Mouse (Mus musculus) left cerebral cortex, adult 2 months (tissue): ENCODE measurements around the gene Pex11b. TPM values are rescaled to one million over a fixed set of nuclear protein-coding genes. Genes with fewer than 3 reads are reported as not detected.
"Not testable (repeated sequence)": the region's sequence is repeated elsewhere in the genome, so short reads cannot be mapped to it uniquely, and the experiment has no call there.

Source experiments
- DNase-seq, 2 experiments: peaks; one replicate each; pipeline ENCODE4 v3.0.0; 2021 to 2022; ENCODE audit warnings: low spot score in 2 of 2, mixed read lengths in 1 of 2; ENCODE audit errors: extremely low spot score in 1 of 2
- H3K27ac ChIP-seq: fragments of 200-600 bp; 2 replicates; pipeline ENCODE4 v1.8.1; 2022
- H3K4me3 ChIP-seq: fragments of 200-600 bp; 2 replicates; pipeline ENCODE4 v1.8.1; 2022
- CTCF ChIP-seq: fragments of 200-600 bp; IDR thresholded peaks from 2 replicates; pipeline ENCODE4 v1.8.1; 2022; ENCODE audit warnings: antibody characterized with exemption, mild to moderate bottlenecking, moderate library complexity
- intact Hi-C: fragments of 180-260 bp; cut with DNase I; formaldehyde crosslinking; loops from one replicate; pipeline ENCODE4 v1.15.1; 2025
- total RNA-seq, 2 experiments: library from RNA; stranded (reverse); gene quantifications; 2 replicates each; pipeline ENCODE4 v1.2.3; 2021

Gene Pex11b
- total RNA-seq, 2 experiments from 2014 or later = 53.0 to 56.3 TPM

- peak; percentile 82 to 89 for DNase-seq
- peak overlapping the region; percentile 34; the same call in 1 of the 2 replicates for H3K27ac ChIP-seq
- TF ChIP-seq CTCF = peak; percentile 87
- intact Hi-C loops = no loop called here
- peak overlapping the region; percentile 39 for H3K4me3 ChIP-seq
Measured at GRCm38 (mm10) chr3:96663432-96664239, 28.5 kb downstream of the Pex11b start.

GRCm38 (mm10) chr3:96665732-96666363 lies 30.7 kb downstream of the Pex11b start:
- intact Hi-C loops, H3K4me3 ChIP-seq, H3K27ac ChIP-seq, DNase-seq: not testable (repeated sequence)

GRCm38 (mm10) chr3:96666916-96667315 lies 31.7 kb downstream of the Pex11b start:
- Histone ChIP-seq H3K27ac (no peak overlapping the region), H3K4me3 (no peak overlapping the region)
- intact Hi-C loops = no loop called here
- DNase-seq = no peak
- TF ChIP-seq CTCF = no peak

- Histone ChIP-seq H3K4me3 (no peak overlapping the region), H3K27ac (no peak overlapping the region)
- no peak for DNase-seq
- intact Hi-C loops = no loop called here
- TF ChIP-seq CTCF = peak; percentile 37
Measured at GRCm38 (mm10) chr3:96667316-96667715, 32.1 kb downstream of the Pex11b start.

GRCm38 (mm10) chr3:96668424-96669067 lies 33.4 kb downstream of the Pex11b start:
- no peak for DNase-seq
- Histone ChIP-seq H3K4me3 (no peak overlapping the region), H3K27ac (no peak overlapping the region)
- intact Hi-C loops = no loop called here
- no peak for TF ChIP-seq CTCF

- peak; percentile 30 for TF ChIP-seq CTCF
- DNase-seq = peak; percentile 65 to 70
- H3K4me3 ChIP-seq = peak within 1 kb of the TSS; percentile 63
- intact Hi-C loops = loop anchor here (2.0 kb wide), 1 partner anchor 27 kb away; the partner anchor contains the start of gene Pias3
- H3K27ac ChIP-seq = peak within 1 kb of the TSS; percentile 66; the same call in 1 of the 2 replicates
Measured at GRCm38 (mm10) chr3:96669727-96670468, 34.7 kb downstream of the Pex11b start, which contains the start of gene Ankrd35. Gene Ankrd35, plus strand, starts transcription at chr3:96670131.

GRCm38 (mm10) chr3:96671519-96671918 lies 36.3 kb downstream of the Pex11b start:
- intact Hi-C loops = loop anchor here (2.0 kb wide), 1 partner anchor 25 kb away; the partner anchor contains the start of gene Pias3
- Histone ChIP-seq H3K4me3 (no peak overlapping the region), H3K27ac (no peak overlapping the region)
- no peak for DNase-seq
- TF ChIP-seq CTCF = no peak

- intact Hi-C loops = no loop called here
- Histone ChIP-seq H3K27ac (no peak overlapping the region), H3K4me3 (no peak overlapping the region)
- TF ChIP-seq CTCF = no peak
- no peak for DNase-seq
Measured at GRCm38 (mm10) chr3:96673514-96673913, 38.3 kb downstream of the Pex11b start.

- DNase-seq = no peak
- intact Hi-C loops = no loop called here
- no peak overlapping the region for H3K27ac ChIP-seq
- no peak for TF ChIP-seq CTCF
- no peak overlapping the region for H3K4me3 ChIP-seq
Measured at GRCm38 (mm10) chr3:96674442-96674841, 39.3 kb downstream of the Pex11b start.

- Histone ChIP-seq H3K27ac (no peak overlapping the region), H3K4me3 (no peak overlapping the region)
- TF ChIP-seq CTCF = no peak
- intact Hi-C loops = no loop called here
- DNase-seq = no peak
Measured at GRCm38 (mm10) chr3:96675171-96675570, 40.0 kb downstream of the Pex11b start.

GRCm38 (mm10) chr3:96675690-96676089 lies 40.5 kb downstream of the Pex11b start:
- intact Hi-C loops = no loop called here
- no peak for DNase-seq
- no peak for TF ChIP-seq CTCF
- Histone ChIP-seq H3K27ac (no peak overlapping the region), H3K4me3 (no peak overlapping the region)
